Mouse (Mus musculus) heart, postnatal 0 days (tissue): ENCODE measurements around the gene Galntl6.

Experiments
- CTCF ChIP-seq: IDR thresholded peaks from 2 replicates; pipeline ENCODE4 v1.5.1; 2016; ENCODE audit warnings: antibody characterized with exemption, control low read depth, low read depth
- EP300 ChIP-seq: IDR thresholded peaks from 2 replicates; pipeline ENCODE4 v1.6.1; 2016; ENCODE audit warnings: antibody characterized with exemption, low read depth

GRCm38 (mm10) chr8:57941113-57941512, 971.3 kb downstream of the Galntl6 start:
- no peak for TF ChIP-seq CTCF
- TF ChIP-seq EP300 = no peak
